Mouse (Mus musculus): ENCODE data around the gene Gid8. TPM values are rescaled to one million over a fixed set of nuclear protein-coding genes. Genes with fewer than 3 reads are reported as not detected.
A peak's percentile ranks its signal among the peaks of the same experiment; 100 is the strongest.

Gene Gid8
- polyA plus RNA-seq, 1 experiment from 2014 or later, result 56.3 TPM

GRCm38 (mm10) chr2:180742820-180743219 is 32.9 kb downstream of the Gid8 start:
- Histone ChIP-seq H3K4me3 (ENCODE audit: low read length) (no peak overlapping the region), H3K27me3 (ENCODE audit: insufficient read depth, low read length) (no peaks in the 10 kb centered on the region), H3K9me3 (ENCODE audit: low read length) (no peaks in the 10 kb centered on the region), H3K36me3 (ENCODE audit: insufficient read depth, low read length) (no peaks in the 10 kb centered on the region), H3K4me1 (ENCODE audit: insufficient read depth, low read length) (no peaks in the 10 kb centered on the region), H3K4me2 (replicated peaks; ENCODE audit: low read depth, low read length) (no peak overlapping the region), H3K9ac (replicated peaks; ENCODE audit: low read length) (no peak overlapping the region), H3K27ac (ENCODE audit: low read length) (no peak overlapping the region)
- ATAC-seq (ENCODE audit: low FRiP score, low TSS enrichment), result no peak
- WGBS, result 86% methylated on average over 6 of the region's 6 CpGs

GRCm38 (mm10) chr2:180743321-180743720 is 33.4 kb downstream of the Gid8 start:
- H3K4me2 ChIP-seq (replicated peaks; ENCODE audit: low read depth, low read length), result no peak overlapping the region
- H3K4me1 ChIP-seq (ENCODE audit: insufficient read depth, low read length), result no peaks in the 10 kb centered on the region
- no peaks in the 10 kb centered on the region for H3K9me3 ChIP-seq (ENCODE audit: low read length)
- H3K4me3 ChIP-seq (ENCODE audit: low read length), result no peak overlapping the region
- no peak for ATAC-seq (ENCODE audit: low FRiP score, low TSS enrichment)
- 94% methylated on average over 2 of the region's 2 CpGs for WGBS
- no peaks in the 10 kb centered on the region for H3K36me3 ChIP-seq (ENCODE audit: insufficient read depth, low read length)
- H3K27ac ChIP-seq (ENCODE audit: low read length), result no peak overlapping the region
- no peak overlapping the region for H3K9ac ChIP-seq (replicated peaks; ENCODE audit: low read length)
- H3K27me3 ChIP-seq (ENCODE audit: insufficient read depth, low read length), result no peaks in the 10 kb centered on the region

GRCm38 (mm10) chr2:180745248-180745927 is 35.5 kb downstream of the Gid8 start:
- Histone ChIP-seq H3K4me1 (ENCODE audit: insufficient read depth, low read length) (no peaks in the 10 kb centered on the region), H3K27ac (ENCODE audit: low read length) (no peak overlapping the region), H3K9ac (replicated peaks; ENCODE audit: low read length) (no peak overlapping the region), H3K27me3 (ENCODE audit: insufficient read depth, low read length) (no peaks in the 10 kb centered on the region), H3K36me3 (ENCODE audit: insufficient read depth, low read length) (no peaks in the 10 kb centered on the region), H3K9me3 (ENCODE audit: low read length) (no peaks in the 10 kb centered on the region), H3K4me3 (ENCODE audit: low read length) (no peak overlapping the region), H3K4me2 (replicated peaks; ENCODE audit: low read depth, low read length) (no peak overlapping the region)
- 39% methylated on average over 17 of the region's 17 CpGs for WGBS
- ATAC-seq (ENCODE audit: low FRiP score, low TSS enrichment), result peak; percentile 73; the same call in 1 of the 2 replicates

- H3K4me3 ChIP-seq (ENCODE audit: low read length), result no peak overlapping the region
- H3K9me3 ChIP-seq (ENCODE audit: low read length), result no peaks in the 10 kb centered on the region
- no peaks in the 10 kb centered on the region for H3K27me3 ChIP-seq (ENCODE audit: insufficient read depth, low read length)
- no peak for ATAC-seq (ENCODE audit: low FRiP score, low TSS enrichment)
- 20% methylated on average over 5 of the region's 5 CpGs for WGBS
- H3K4me2 ChIP-seq (replicated peaks; ENCODE audit: low read depth, low read length), result no peak overlapping the region
- no peaks in the 10 kb centered on the region for H3K36me3 ChIP-seq (ENCODE audit: insufficient read depth, low read length)
- no peak overlapping the region for H3K9ac ChIP-seq (replicated peaks; ENCODE audit: low read length)
- H3K27ac ChIP-seq (ENCODE audit: low read length), result no peak overlapping the region
- no peaks in the 10 kb centered on the region for H3K4me1 ChIP-seq (ENCODE audit: insufficient read depth, low read length)
These were observed 36.8 kb downstream of the Gid8 start for GRCm38 (mm10) chr2:180746569-180747192.

GRCm38 (mm10) chr2:180748904-180749303 is 39.0 kb downstream of the Gid8 start:
- Histone ChIP-seq H3K27me3 (ENCODE audit: insufficient read depth, low read length) (no peaks in the 10 kb centered on the region), H3K4me2 (replicated peaks; ENCODE audit: low read depth, low read length) (no peak overlapping the region), H3K36me3 (ENCODE audit: insufficient read depth, low read length) (no peaks in the 10 kb centered on the region), H3K4me1 (ENCODE audit: insufficient read depth, low read length) (no peaks in the 10 kb centered on the region), H3K9ac (replicated peaks; ENCODE audit: low read length) (no peak overlapping the region), H3K9me3 (ENCODE audit: low read length) (no peaks in the 10 kb centered on the region), H3K27ac (ENCODE audit: low read length) (no peak overlapping the region), H3K4me3 (ENCODE audit: low read length) (no peak overlapping the region)
- ATAC-seq (ENCODE audit: low FRiP score, low TSS enrichment), result no peak
- 54% methylated on average over 5 of the region's 5 CpGs for WGBS

GRCm38 (mm10) chr2:180754976-180755688 is 45.2 kb downstream of the Gid8 start:
- Histone ChIP-seq H3K36me3 (ENCODE audit: insufficient read depth, low read length) (no peaks in the 10 kb centered on the region), H3K9me3 (ENCODE audit: low read length) (no peaks in the 10 kb centered on the region), H3K27ac (ENCODE audit: low read length) (no peak overlapping the region), H3K4me3 (ENCODE audit: low read length) (no peak overlapping the region), H3K4me1 (ENCODE audit: insufficient read depth, low read length) (no peaks in the 10 kb centered on the region), H3K27me3 (ENCODE audit: insufficient read depth, low read length) (no peaks in the 10 kb centered on the region), H3K4me2 (replicated peaks; ENCODE audit: low read depth, low read length) (no peak overlapping the region), H3K9ac (replicated peaks; ENCODE audit: low read length) (no peak overlapping the region)
- ATAC-seq (ENCODE audit: low FRiP score, low TSS enrichment), result no peak
- WGBS, result 77% methylated on average over 5 of the region's 5 CpGs

- H3K36me3 ChIP-seq (ENCODE audit: insufficient read depth, low read length), result no peaks in the 10 kb centered on the region
- H3K27me3 ChIP-seq (ENCODE audit: insufficient read depth, low read length), result no peaks in the 10 kb centered on the region
- 2% methylated on average over 8 of the region's 8 CpGs for WGBS
- H3K9ac ChIP-seq (replicated peaks; ENCODE audit: low read length), result no peak overlapping the region
- H3K4me2 ChIP-seq (replicated peaks; ENCODE audit: low read depth, low read length), result no peak overlapping the region
- ATAC-seq (ENCODE audit: low FRiP score, low TSS enrichment), result no peak
- no peak overlapping the region for H3K4me3 ChIP-seq (ENCODE audit: low read length)
- H3K4me1 ChIP-seq (ENCODE audit: insufficient read depth, low read length), result no peaks in the 10 kb centered on the region
- H3K27ac ChIP-seq (ENCODE audit: low read length), result no peak overlapping the region
- no peaks in the 10 kb centered on the region for H3K9me3 ChIP-seq (ENCODE audit: low read length)
These were observed 46.0 kb downstream of the Gid8 start for GRCm38 (mm10) chr2:180755896-180756295.

- H3K4me3 ChIP-seq (ENCODE audit: low read length), result no peak overlapping the region
- WGBS, result 30% methylated on average over 2 of the region's 2 CpGs
- H3K9ac ChIP-seq (replicated peaks; ENCODE audit: low read length), result no peak overlapping the region
- H3K36me3 ChIP-seq (ENCODE audit: insufficient read depth, low read length), result no peaks in the 10 kb centered on the region
- ATAC-seq (ENCODE audit: low FRiP score, low TSS enrichment), result no peak
- H3K4me1 ChIP-seq (ENCODE audit: insufficient read depth, low read length), result no peaks in the 10 kb centered on the region
- H3K9me3 ChIP-seq (ENCODE audit: low read length), result no peaks in the 10 kb centered on the region
- no peaks in the 10 kb centered on the region for H3K27me3 ChIP-seq (ENCODE audit: insufficient read depth, low read length)
- H3K4me2 ChIP-seq (replicated peaks; ENCODE audit: low read depth, low read length), result no peak overlapping the region
- H3K27ac ChIP-seq (ENCODE audit: low read length), result no peak overlapping the region
These were observed 46.9 kb downstream of the Gid8 start for GRCm38 (mm10) chr2:180756786-180757185.

GRCm38 (mm10) chr2:180758513-180759263 is 48.8 kb downstream of the Gid8 start:
- Histone ChIP-seq H3K4me3 (ENCODE audit: low read length) (no peak overlapping the region), H3K9me3 (ENCODE audit: low read length) (no peaks in the 10 kb centered on the region), H3K27ac (ENCODE audit: low read length) (no peak overlapping the region), H3K27me3 (ENCODE audit: insufficient read depth, low read length) (no peaks in the 10 kb centered on the region), H3K4me2 (replicated peaks; ENCODE audit: low read depth, low read length) (no peak overlapping the region), H3K36me3 (ENCODE audit: insufficient read depth, low read length) (no peaks in the 10 kb centered on the region), H3K9ac (replicated peaks; ENCODE audit: low read length) (no peak overlapping the region), H3K4me1 (ENCODE audit: insufficient read depth, low read length) (no peaks in the 10 kb centered on the region)
- ATAC-seq (ENCODE audit: low FRiP score, low TSS enrichment), result no peak
- WGBS, result 63% methylated on average over 15 of the region's 15 CpGs
